Mouse (Mus musculus) liver, embryonic 13.5 days (tissue): Measurements from ENCODE around the gene Khnyn. TPM values are rescaled to one million over a fixed set of nuclear protein-coding genes. Genes with fewer than 3 reads are reported as not detected.
A peak's percentile ranks its signal among the peaks of the same experiment; 100 is the strongest.

Experiments used
- ATAC-seq: fragments of 200-750 bp; cut with Nextera tagmentation; 2 replicates; pipeline ENCODE4 v1.8.0; 2017; ENCODE audit warnings: low read depth, mild to moderate bottlenecking, moderate number of reproducible peaks, moderate library complexity
- DNase-seq: peaks from one replicate; pipeline ENCODE4 v3.0.0; 2022
- H3K27ac ChIP-seq: fragments of 300-500 bp; sonication (generic); 2 replicates; pipeline ENCODE4 v1.5.1; 2015; ENCODE audit warnings: moderate library complexity, mild to moderate bottlenecking, inconsistent platforms
- H3K27me3 ChIP-seq: fragments of 300-500 bp; sonication (generic); 2 replicates; pipeline ENCODE4 v1.6.1; 2015; ENCODE audit warnings: mild to moderate bottlenecking, inconsistent platforms
- H3K36me3 ChIP-seq: fragments of 300-500 bp; sonication (generic); 2 replicates; pipeline ENCODE4 v1.6.1; 2015; ENCODE audit warnings: mild to moderate bottlenecking, inconsistent platforms
- H3K4me1 ChIP-seq: fragments of 300-500 bp; sonication (generic); replicated peaks from 2 replicates; pipeline ENCODE4 v1.6.1; 2015; ENCODE audit warnings: inconsistent platforms
- H3K4me2 ChIP-seq: fragments of 300-500 bp; sonication (generic); 2 replicates; pipeline ENCODE4 v1.6.1; 2015; ENCODE audit warnings: inconsistent platforms, mild to moderate bottlenecking, moderate library complexity
- H3K4me3 ChIP-seq: fragments of 300-500 bp; sonication (generic); replicated peaks from 2 replicates; pipeline ENCODE4 v1.5.1; 2015; ENCODE audit warnings: mild to moderate bottlenecking, inconsistent platforms
- H3K9ac ChIP-seq: fragments of 300-500 bp; sonication (generic); 2 replicates; pipeline ENCODE4 v1.6.1; 2015; ENCODE audit warnings: mild to moderate bottlenecking, inconsistent platforms
- H3K9me3 ChIP-seq: fragments of 300-500 bp; sonication (generic); replicated peaks from 2 replicates; pipeline ENCODE4 v1.6.1; 2016; ENCODE audit warnings: inconsistent platforms
- WGBS: fragments of 180-500 bp; shearing (Covaris S2); methylation state at CpG from one replicate; pipeline ENCODE4 v1.1.7; 2015; ENCODE audit not compliant: insufficient replicate concordance; 5-methylcytosine and 5-hydroxymethylcytosine counted together
- polyA plus RNA-seq: library from polyadenylated mRNA; unstranded; fragments of >200 nt; fragmentation: Nextera tagmentation; extraction: Ambion mirVana; gene quantifications from 2 replicates; pipeline ENCODE4 v1.2.1, GENCODE M21; 2015

The Khnyn gene
- polyA plus RNA-seq, 1 experiment from 2014 or later, result 6.8 TPM

GRCm38 (mm10) chr14:55873714-55874683, 10.7 kb upstream of the Khnyn start:
- Histone ChIP-seq H3K36me3 (peaks cover 22% of the 10 kb centered on the region; the same call in 1 of the 2 replicates), H3K4me1 (peaks cover 25% of the 10 kb centered on the region), H3K27me3 (peaks cover 17% of the 10 kb centered on the region), H3K4me3 (peak overlapping the region; percentile 37), H3K27ac (no peak overlapping the region), H3K9me3 (no peaks in the 10 kb centered on the region), H3K9ac (peak overlapping the region; percentile 33), H3K4me2 (peak overlapping the region; percentile 65)
- DNase-seq (peak; percentile 65), ATAC-seq (peak; percentile 53)
- 10% methylated on average over 30 of the region's 30 CpGs for WGBS

DNA sequence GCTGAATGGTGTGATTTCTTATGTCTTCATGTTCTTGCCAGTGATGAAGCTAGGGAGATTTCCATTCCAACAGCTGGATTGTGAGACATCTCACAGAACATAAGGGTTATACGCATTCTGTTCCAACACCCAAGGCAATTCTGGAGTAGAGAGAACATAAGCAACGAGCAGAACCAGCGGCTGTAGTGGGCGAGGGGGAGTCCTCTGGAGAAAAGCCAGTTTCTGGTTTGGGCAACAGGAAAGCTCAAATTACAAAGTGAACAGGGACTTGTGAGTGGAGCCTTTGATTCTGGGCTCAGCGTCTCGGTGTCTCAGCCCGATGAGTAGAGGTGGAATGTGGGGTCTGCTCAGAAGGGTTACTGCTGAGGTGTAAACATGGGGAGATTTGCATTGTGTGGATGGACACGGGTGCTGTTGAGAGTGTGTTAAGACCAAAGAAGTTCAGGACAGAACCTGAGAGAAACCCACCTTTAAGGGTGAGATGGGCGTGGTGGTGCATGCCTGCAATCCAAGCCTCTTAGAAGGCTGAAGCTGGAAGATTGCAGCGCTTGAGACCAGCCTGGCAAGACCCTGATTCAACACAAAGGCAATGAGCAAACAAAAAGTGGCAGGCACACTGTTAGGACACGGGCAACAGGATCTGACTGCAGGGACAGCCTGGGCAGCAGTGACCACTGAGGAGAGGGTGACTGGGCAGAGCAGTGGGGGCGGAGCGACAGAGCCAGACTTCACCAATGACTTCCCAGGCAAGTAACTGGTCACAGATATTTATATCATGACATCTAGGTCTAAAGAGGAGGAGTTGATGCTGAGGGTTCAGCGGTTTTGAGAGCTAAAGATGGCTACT, 7.1 kb upstream of the Khnyn start:
- DNase-seq (no peak), ATAC-seq (no peak)
- no peaks in the 10 kb centered on the region for H3K9me3 ChIP-seq
- H3K4me2 ChIP-seq, result 0 out of 2 replicates have a peak overlapping the region, but pooled peaks have one; percentile 10
- 29% methylated on average over 14 of the region's 14 CpGs for WGBS
- H3K27me3 ChIP-seq, result peaks cover 17% of the 10 kb centered on the region
- H3K9ac ChIP-seq, result no peak overlapping the region
- peaks cover 41% of the 10 kb centered on the region for H3K4me1 ChIP-seq
- no peaks in the 10 kb centered on the region for H3K36me3 ChIP-seq
- no peak overlapping the region for H3K4me3 ChIP-seq
- no peak overlapping the region for H3K27ac ChIP-seq

- Histone ChIP-seq H3K27ac (no peak overlapping the region), H3K4me2 (no peak overlapping the region), H3K4me1 (peaks cover 46% of the 10 kb centered on the region), H3K4me3 (no peak overlapping the region), H3K36me3 (no peaks in the 10 kb centered on the region), H3K27me3 (peaks cover 17% of the 10 kb centered on the region), H3K9me3 (no peaks in the 10 kb centered on the region), H3K9ac (no peak overlapping the region)
- 6% methylated on average over 7 of the region's 7 CpGs for WGBS
- no peak for ATAC-seq
- DNase-seq, result no peak
Observed at GRCm38 (mm10) chr14:55878316-55878940, 6.3 kb upstream of the Khnyn start.

DNA sequence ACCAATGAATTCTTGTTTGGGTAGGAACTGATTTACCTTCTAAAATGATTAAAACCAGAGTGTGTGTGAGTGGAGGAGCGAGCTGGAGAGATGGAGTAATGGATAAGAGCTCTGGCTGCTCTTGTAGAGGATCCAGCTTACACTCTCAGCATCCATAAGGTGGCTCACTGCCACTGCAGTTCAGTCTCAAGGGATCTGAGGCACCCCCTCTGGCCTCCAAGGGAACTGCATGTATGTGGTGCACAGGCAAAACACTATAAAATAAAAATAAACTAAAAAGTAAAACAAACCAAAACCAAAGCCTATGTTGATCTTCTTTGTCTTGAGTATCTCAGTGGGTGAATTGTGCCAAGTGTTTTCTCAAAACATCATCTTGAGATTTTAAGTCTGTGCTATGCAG, 5.1 kb upstream of the Khnyn start:
- no peak overlapping the region for H3K9ac ChIP-seq
- H3K4me3 ChIP-seq, result no peak overlapping the region
- H3K27me3 ChIP-seq, result peaks cover 17% of the 10 kb centered on the region
- no peak overlapping the region for H3K4me2 ChIP-seq
- WGBS, result 11% methylated on average over 1 of the region's 1 CpGs
- no peaks in the 10 kb centered on the region for H3K36me3 ChIP-seq
- no peaks in the 10 kb centered on the region for H3K9me3 ChIP-seq
- H3K27ac ChIP-seq, result no peak overlapping the region
- ATAC-seq, result no peak
- H3K4me1 ChIP-seq, result peaks cover 48% of the 10 kb centered on the region
- DNase-seq, result no peak

DNA sequence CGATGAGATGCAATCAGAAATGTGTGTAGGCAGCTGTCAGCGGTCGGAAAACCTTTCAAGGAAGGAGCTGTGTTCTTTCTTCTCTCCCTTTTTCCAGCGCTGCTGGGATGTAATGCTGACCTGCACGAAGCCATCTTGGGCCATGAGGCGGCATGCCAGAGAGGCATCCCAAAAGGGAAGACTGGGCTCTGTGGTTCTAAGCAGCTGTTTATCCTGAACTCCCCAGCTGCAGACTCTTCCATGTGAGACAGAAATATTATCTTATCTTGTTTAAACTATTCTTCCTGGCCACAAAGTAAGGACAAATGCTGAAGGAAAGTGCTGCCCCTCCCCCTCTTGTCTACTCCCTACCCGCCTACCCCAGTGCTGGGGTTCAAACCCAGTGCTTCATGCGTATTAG, 3.8 kb upstream of the Khnyn start:
- Histone ChIP-seq H3K4me2 (no peak overlapping the region), H3K4me1 (peaks cover 57% of the 10 kb centered on the region), H3K27ac (no peak overlapping the region), H3K36me3 (no peaks in the 10 kb centered on the region), H3K9me3 (no peaks in the 10 kb centered on the region), H3K9ac (no peak overlapping the region), H3K4me3 (no peak overlapping the region), H3K27me3 (peaks cover 14% of the 10 kb centered on the region)
- 47% methylated on average over 8 of the region's 8 CpGs for WGBS
- ATAC-seq (no peak), DNase-seq (no peak)

- no peaks in the 10 kb centered on the region for H3K9me3 ChIP-seq
- H3K4me3 ChIP-seq, result no peak overlapping the region
- no peak overlapping the region for H3K9ac ChIP-seq
- peaks cover 9% of the 10 kb centered on the region for H3K36me3 ChIP-seq
- 38% methylated on average over 6 of the region's 6 CpGs for WGBS
- DNase-seq (no peak), ATAC-seq (peak; percentile 39)
- H3K4me1 ChIP-seq, result peaks cover 69% of the 10 kb centered on the region
- peak overlapping the region; percentile 73 for H3K27ac ChIP-seq
- peaks cover 11% of the 10 kb centered on the region for H3K27me3 ChIP-seq
- peak overlapping the region; percentile 25; the same call in 1 of the 2 replicates for H3K4me2 ChIP-seq
Observed at GRCm38 (mm10) chr14:55882171-55882641, 2.5 kb upstream of the Khnyn start.

DNA sequence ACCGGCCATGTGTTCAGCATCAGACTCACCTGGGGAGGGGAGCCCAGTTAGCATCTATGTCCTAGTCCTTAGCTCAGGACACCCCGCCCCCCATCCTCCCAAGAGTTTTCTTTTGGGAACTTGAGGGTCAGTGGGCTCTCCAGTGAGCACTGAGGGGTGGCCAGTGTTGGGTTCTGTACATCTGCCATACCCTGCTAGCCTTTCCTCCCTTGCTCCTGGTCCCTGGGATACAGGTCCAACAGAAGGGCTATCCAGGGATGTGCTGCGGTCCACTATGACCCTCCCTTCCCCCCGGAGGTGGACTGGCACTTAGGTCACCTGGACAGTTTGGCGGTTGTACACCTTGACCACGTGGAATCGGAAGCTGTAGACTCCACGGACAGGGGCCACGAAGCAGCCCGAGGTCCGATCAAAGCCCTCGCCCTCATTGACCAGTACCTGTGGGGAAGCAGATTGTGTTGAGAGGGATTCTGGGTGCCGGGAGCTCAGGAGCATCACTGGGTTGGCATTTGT, 1.5 kb upstream of the Khnyn start:
- H3K27ac ChIP-seq, result peak overlapping the region; percentile 73; the same call in 1 of the 2 replicates
- no peak overlapping the region for H3K4me3 ChIP-seq
- ATAC-seq, result no peak
- H3K9ac ChIP-seq, result no peak overlapping the region
- no peaks in the 10 kb centered on the region for H3K9me3 ChIP-seq
- H3K36me3 ChIP-seq, result peaks cover 19% of the 10 kb centered on the region
- WGBS, result 86% methylated on average over 13 of the region's 13 CpGs
- H3K4me2 ChIP-seq, result no peak overlapping the region
- 0 out of 2 replicates have a peak, but pooled peaks cover 3% of the 10 kb centered on the region for H3K27me3 ChIP-seq
- peaks cover 65% of the 10 kb centered on the region for H3K4me1 ChIP-seq
- no peak for DNase-seq

GRCm38 (mm10) chr14:55883663-55884062, 1.1 kb upstream of the Khnyn start:
- Histone ChIP-seq H3K27me3 (0 out of 2 replicates have a peak, but pooled peaks cover under 1% of the 10 kb centered on the region), H3K27ac (peak overlapping the region; percentile 90), H3K9ac (no peak overlapping the region; the same call in 1 of the 2 replicates), H3K4me1 (peaks cover 61% of the 10 kb centered on the region), H3K36me3 (peaks cover 24% of the 10 kb centered on the region), H3K9me3 (no peaks in the 10 kb centered on the region), H3K4me3 (no peak overlapping the region), H3K4me2 (no peak overlapping the region)
- ATAC-seq, result no peak
- WGBS, result 83% methylated on average over 12 of the region's 12 CpGs
- no peak for DNase-seq

GRCm38 (mm10) chr14:55884166-55884565, 581 bp upstream of the Khnyn start, which contains the start of gene Cbln3:
Gene Cbln3, minus strand, starts transcription at chr14:55884392.
- Histone ChIP-seq H3K27me3 (no peaks in the 10 kb centered on the region), H3K36me3 (peaks cover 28% of the 10 kb centered on the region), H3K9me3 (no peaks in the 10 kb centered on the region), H3K4me2 (peak within 1 kb of the TSS; percentile 80), H3K4me1 (peaks cover 60% of the 10 kb centered on the region), H3K9ac (peak within 1 kb of the TSS; percentile 89), H3K4me3 (peak within 1 kb of the TSS; percentile 76), H3K27ac (peak within 1 kb of the TSS; percentile 90)
- no peak for ATAC-seq
- no peak for DNase-seq
- 33% methylated on average over 4 of the region's 4 CpGs for WGBS

GRCm38 (mm10) chr14:55885114-55885790, 505 bp downstream of the Khnyn start:
- Histone ChIP-seq H3K9me3 (no peaks in the 10 kb centered on the region), H3K9ac (peak overlapping the region; percentile 89), H3K27ac (peak overlapping the region; percentile 90), H3K4me2 (peak overlapping the region; percentile 80), H3K4me3 (peak overlapping the region; percentile 76), H3K36me3 (peaks cover 39% of the 10 kb centered on the region), H3K4me1 (peaks cover 60% of the 10 kb centered on the region), H3K27me3 (no peaks in the 10 kb centered on the region)
- ATAC-seq (peak; percentile 29), DNase-seq (peak; percentile 28)
- WGBS, result under 1% methylated on average over 22 of the region's 30 CpGs
